Mouse (Mus musculus) liver, adult (tissue): ENCODE results near the gene Bmpr1a.

Experiments
- GATA4 ChIP-seq: IDR thresholded peaks from 2 replicates; pipeline ENCODE4 v1.6.1; 2014; ENCODE audit warnings: mild to moderate bottlenecking, low read length; ENCODE audit not compliant: insufficient replicate concordance

Bmpr1a gene

GRCm38 (mm10) chr14:34362726-34363445, 140.3 kb downstream of the Bmpr1a start:
- TF ChIP-seq GATA4: no peak

GRCm38 (mm10) chr14:34362135-34362534, 141.0 kb downstream of the Bmpr1a start:
- TF ChIP-seq GATA4: no peak
